Mouse (Mus musculus): ENCODE measurements around the gene Irgm2.

Gene Irgm2

DNA sequence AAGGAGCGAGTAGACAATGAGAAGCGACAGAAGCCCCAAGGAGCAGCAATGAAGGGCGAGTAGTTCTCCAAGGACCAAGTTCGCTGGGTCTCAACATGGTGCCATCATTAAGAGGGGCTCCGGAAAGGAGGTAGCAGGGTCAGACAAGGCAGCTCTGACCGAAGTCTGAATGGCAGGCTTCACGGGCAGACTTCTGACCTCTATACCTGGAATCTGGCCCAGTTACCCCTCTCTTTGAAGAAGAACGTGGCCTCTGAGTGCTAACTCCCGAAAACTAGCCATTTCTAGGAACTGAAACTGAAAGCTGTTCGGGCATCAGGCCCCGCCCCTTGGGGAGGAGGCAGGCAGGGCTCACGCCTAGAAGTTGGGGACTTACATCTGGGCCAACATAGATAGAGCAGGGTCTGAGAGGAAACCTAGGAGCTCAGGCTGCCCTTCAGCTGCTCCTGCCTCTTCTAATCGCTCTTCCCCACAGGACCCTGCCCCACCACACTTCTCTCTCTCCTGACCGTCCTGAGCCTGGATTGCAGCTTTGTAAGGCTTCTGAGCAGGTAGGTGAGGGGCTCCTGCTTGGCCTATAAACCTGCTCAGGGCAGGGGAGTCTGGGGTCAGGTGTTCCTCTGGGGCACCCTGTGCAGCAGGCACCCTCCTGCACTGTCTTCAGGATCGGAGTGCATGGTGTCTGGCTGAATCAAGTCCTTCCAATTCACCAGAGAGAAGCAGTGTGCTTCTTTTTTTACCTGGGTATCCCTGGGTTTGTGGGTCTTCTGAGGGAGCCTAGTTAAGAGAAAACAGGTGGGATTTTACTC is at the start of gene Irgm2, which contains the start of gene Igtp:
Gene Irgm2, plus strand, starts transcription at position 390 of the 809 bp plus-strand sequence.
Gene Igtp, plus strand, starts transcription at position 328 of the 809 bp plus-strand sequence.
- DNase-seq = peak; percentile 88 to 89

DNA sequence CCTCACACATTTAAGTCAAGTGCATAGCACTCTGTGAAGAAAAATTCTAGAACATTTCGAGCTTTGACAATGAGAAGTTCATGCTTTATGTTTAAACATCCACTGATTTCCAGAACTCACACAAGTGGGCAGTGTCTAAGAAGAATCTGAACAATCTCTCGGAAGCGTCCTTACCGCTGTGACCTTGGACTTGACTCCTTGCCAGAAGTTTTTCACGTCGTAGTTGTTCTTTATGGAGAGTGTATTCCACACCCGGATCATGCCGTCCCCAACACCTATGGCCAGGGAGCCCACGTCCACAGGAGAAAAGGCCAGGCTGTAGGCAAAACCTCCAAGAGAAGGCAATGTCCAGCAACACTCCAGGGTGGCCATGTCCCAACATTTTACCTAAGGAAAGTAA is 44.0 kb upstream of the Irgm2 start:
- DNase-seq = no peak

GRCm38 (mm10) chr11:58156871-58157270 is 42.5 kb upstream of the Irgm2 start:
- no peak for DNase-seq

DNA sequence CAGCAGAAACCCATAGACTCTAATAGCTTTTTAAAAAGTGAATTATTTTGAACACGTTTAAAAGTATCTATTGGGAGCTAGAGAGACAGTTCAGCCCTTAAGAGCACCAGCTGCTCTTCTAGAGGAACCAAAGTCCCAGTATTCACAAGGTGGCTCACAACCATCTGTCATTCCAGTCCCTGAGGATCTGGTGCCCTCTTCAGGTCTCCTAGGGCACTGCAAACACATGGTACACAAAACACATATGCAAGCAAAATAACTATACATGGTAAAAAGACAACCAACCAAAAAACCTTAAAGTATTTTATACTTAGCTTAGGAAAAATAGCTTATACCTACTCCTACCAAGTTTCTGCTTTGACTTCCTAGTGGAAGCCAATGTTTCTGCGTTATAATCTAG is 34.3 kb upstream of the Irgm2 start:
- DNase-seq = peak; percentile 20

DNA sequence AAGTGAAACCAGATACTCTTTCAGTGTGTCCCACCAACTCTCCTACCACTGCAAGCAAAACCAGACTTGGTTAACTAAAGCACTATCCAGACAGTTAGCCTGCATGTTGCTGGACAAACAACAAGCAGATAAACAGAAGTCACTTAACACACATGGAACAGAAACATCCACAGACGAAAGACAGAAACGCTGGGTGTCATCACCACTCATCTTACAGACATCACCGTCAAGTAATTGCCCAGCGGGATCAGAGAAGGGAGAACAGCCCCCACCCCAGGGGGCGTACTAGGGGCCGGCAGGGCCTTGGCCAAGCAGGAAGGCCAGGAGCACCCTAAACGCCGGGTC is 31.6 kb upstream of the Irgm2 start:
- no peak for DNase-seq

DNA sequence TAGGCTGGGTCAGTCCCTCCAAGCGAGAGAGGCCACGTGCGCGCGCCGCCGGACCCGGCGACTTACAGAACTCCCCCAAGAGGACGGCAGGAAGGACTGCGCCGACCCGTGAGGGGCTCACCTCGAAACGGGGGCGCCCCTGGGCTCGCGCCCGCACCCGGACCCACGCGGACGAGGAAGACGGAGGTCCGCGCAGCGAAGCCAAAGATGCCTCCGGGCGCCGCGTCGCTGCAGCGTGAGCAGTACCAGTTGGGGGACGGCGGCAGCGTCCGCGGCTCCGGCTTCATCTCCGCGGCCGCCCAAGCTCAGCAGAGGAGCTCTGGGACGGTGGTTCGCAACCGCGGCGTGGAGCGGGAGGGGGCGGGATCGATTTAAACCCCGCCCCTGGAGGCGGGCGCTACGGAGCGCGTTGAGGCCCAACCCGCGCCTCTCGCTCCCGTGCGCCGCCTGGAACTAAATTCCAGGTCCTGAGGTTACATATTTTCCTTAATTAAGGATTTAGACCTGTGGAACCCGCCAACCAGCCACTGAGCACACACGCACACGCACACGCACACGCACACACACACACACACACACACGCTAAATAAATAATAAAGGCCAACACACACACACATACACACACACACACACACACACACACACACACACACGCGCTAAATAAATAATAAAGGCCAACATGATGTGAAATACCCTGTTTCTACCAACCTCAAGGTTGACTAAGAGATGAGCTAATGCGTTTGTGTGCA is 31.1 kb upstream of the Irgm2 start, which contains the start of gene Gemin5:
Gene Gemin5, minus strand, starts transcription at position 373 of the 749 bp plus-strand sequence.
- peak; percentile 84 to 85 for DNase-seq

DNA sequence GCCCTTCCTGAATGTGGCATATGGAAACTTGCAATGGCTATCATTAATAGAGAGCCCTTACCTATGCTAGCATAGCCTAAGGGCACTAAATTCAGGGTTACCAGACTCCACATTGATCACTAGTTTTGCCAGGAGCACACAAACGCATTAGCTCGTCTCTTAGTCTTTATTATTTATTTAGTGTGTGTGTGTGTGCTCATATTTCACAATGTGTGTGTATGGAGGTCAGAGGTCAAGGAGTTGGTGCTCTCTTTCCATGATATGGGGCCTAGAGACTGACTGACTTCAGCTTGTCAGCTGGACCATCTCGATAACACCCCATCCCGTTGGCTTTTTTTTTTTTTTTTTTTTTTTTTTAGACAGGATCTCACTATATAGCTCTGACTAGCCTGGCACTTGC is 29.8 kb upstream of the Irgm2 start:
- no peak for DNase-seq

GRCm38 (mm10) chr11:58171459-58172091 is 27.8 kb upstream of the Irgm2 start, which contains the start of gene Mrpl22:
Gene Mrpl22, plus strand, starts transcription at chr11:58171661.
- DNase-seq = peak; percentile 94

GRCm38 (mm10) chr11:58179563-58179962 is 19.9 kb upstream of the Irgm2 start:
- peak; percentile 63 to 64 for DNase-seq

DNA sequence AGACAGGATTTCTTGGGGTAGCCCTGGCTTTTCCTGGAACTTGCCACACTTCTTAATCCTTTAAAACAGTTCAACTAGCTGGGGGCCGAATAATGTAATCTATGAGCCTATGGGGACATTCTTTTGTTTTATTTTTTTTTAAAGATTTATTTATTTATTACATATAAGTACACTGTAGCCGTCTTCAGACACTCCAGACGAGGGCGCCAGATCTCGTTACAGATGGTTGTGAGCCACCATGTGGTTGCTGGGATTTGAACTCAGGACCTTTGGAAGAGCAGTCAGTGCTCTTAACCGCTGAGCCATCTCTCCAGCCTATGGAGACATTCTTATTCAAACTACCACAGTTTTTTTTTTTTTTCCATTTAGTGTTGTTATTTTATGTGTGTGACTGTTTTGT is 19.4 kb upstream of the Irgm2 start:
- peak; percentile 45 to 46 for DNase-seq

DNA sequence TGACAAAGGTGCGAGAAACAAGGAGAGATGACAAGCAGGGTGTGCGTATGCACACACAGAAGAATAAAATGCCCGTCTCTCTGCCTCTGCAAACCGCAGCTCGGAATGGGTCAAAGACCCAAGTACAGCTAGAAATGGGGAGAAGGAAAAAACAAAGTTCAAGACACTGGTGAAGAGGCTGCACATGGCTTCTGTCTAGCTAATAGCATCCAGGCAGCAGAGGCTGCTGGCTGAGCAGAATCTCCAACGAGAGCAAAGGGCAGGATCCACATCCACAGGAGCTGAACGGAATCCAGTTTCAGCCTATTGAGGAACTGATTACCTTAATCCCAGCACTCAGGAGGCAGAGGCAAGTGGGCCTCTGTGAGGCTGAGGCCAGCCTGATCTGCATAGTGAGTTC is 18.7 kb upstream of the Irgm2 start:
- DNase-seq = peak in 1 of 2 experiments; percentile 18

GRCm38 (mm10) chr11:58183579-58183978 is 15.8 kb upstream of the Irgm2 start:
- DNase-seq = no peak

DNA sequence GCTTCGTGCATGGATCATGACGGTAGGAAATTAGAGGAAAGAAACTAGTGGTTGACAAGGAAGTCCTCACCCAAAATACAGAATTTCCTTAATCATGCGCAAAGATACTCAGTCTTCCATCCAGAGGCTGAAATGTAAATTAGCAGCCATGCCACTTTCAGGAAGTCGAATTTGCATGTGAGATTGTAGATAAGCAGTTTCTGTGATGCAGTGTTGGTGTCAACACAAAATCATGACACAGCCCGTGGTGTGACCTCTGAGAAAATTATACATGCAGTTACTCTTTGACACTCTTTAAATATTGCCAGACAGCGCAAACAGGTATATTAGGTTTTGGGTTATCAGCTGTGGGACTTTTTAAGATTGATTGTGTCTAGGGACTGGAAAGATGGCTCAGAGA is 9.7 kb upstream of the Irgm2 start:
- DNase-seq = no peak

GRCm38 (mm10) chr11:58193326-58193725 is 6.1 kb upstream of the Irgm2 start:
- DNase-seq = no peak

GRCm38 (mm10) chr11:58193860-58194520 is 5.4 kb upstream of the Irgm2 start:
- no peak for DNase-seq

- peak in 1 of 2 experiments; percentile 31 for DNase-seq
Measured at GRCm38 (mm10) chr11:58198663-58199062, 755 bp upstream of the Irgm2 start.

GRCm38 (mm10) chr11:58200226-58200625 is 808 bp downstream of the Irgm2 start:
- DNase-seq = peak; percentile 43 to 53

GRCm38 (mm10) chr11:58201052-58201451 is 1.6 kb downstream of the Irgm2 start:
- peak; percentile 63 to 68 for DNase-seq

- DNase-seq = peak; percentile 50 to 67
Measured at GRCm38 (mm10) chr11:58210321-58210886, 11.0 kb downstream of the Irgm2 start.

GRCm38 (mm10) chr11:58211062-58211681 is 11.8 kb downstream of the Irgm2 start:
- DNase-seq = peak; percentile 36 to 41

DNA sequence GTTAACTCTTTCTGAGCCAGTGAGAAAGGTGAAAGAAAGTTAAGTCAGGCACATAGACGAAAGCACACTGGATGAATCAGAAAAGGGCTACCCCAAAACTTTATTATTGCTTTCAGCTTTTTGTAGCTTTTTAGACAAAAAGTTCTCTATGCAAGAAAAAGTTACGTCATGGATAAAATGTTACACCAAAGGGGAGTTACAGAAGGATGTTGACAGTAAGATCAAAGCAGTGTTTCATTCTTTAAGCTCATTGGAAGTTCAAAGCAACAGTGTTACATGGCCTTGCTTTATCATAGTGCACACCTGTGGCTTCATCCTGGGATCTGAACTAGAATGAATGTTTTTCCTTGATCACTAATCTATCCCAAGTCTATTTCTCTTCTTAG is 12.3 kb downstream of the Irgm2 start:
- no peak for DNase-seq

All from thymus, postnatal 36 days (tissue).